Mouse (Mus musculus) MEL (cell line): ENCODE results near the gene Zfp324. TPM values are rescaled to one million over a fixed set of nuclear protein-coding genes. Genes with fewer than 3 reads are reported as not detected.
A peak's percentile ranks its signal among the peaks of the same experiment; 100 is the strongest.

ENCODE experiments used
- DNase-seq: peaks from one replicate; pipeline ENCODE4 v3.0.0; 2011; ENCODE audit warnings: low read depth, low spot score
- H3K27ac ChIP-seq: 2 replicates; pipeline ENCODE4 v1.5.1; 2012; ENCODE audit warnings: low read depth, mild to moderate bottlenecking, control low read depth, low read length, moderate library complexity; ENCODE audit not compliant: control insufficient read depth
- H3K27me3 ChIP-seq, 2 experiments: fragments of 150-350 bp in 1 of 2; sonication (generic) in 1 of 2; 2 replicates each; pipeline ENCODE4 v1.6.1; 2012; ENCODE audit warnings: low read length in 2 of 2, mild to moderate bottlenecking in 2 of 2, improper control_type of control experiment in 1 of 2, moderate library complexity in 1 of 2; ENCODE audit not compliant: insufficient read depth in 2 of 2, control insufficient read depth in 1 of 2
- H3K36me3 ChIP-seq, 2 experiments: 2 replicates each; pipeline ENCODE4 v1.6.1; 2012 to 2014; ENCODE audit warnings: low read length in 2 of 2, improper control_type of control experiment in 1 of 2, inconsistent platforms in 1 of 2, mild to moderate bottlenecking in 1 of 2; ENCODE audit not compliant: insufficient read depth in 2 of 2, control insufficient read depth in 1 of 2
- H3K4me1 ChIP-seq, 2 experiments: fragments of 150-350 bp in 1 of 2; sonication (generic) in 1 of 2; 2 replicates each; pipeline ENCODE4 v1.6.1; 2012; ENCODE audit warnings: low read length in 2 of 2, improper control_type of control experiment in 1 of 2, mild to moderate bottlenecking in 1 of 2; ENCODE audit not compliant: insufficient read depth in 2 of 2, control insufficient read depth in 1 of 2
- H3K4me3 ChIP-seq, 2 experiments: fragments of 150-350 bp in 1 of 2; sonication (generic) in 1 of 2; 2 replicates each; pipeline ENCODE4 v1.5.1; 2012; ENCODE audit warnings: low read depth in 2 of 2, low read length in 2 of 2, mild to moderate bottlenecking in 2 of 2, moderate library complexity in 2 of 2, control low read depth in 1 of 2, improper control_type of control experiment in 1 of 2; ENCODE audit not compliant: control insufficient read depth in 1 of 2, insufficient read depth in 1 of 2
- H3K79me2 ChIP-seq: 2 replicates; pipeline ENCODE4 v1.6.1; 2012; ENCODE audit warnings: mild to moderate bottlenecking, low read length, moderate library complexity; ENCODE audit not compliant: control insufficient read depth, poor library complexity, insufficient read depth
- H3K9ac ChIP-seq: 2 replicates; pipeline ENCODE4 v1.6.1; 2012; ENCODE audit warnings: low read depth, mild to moderate bottlenecking, control low read depth, low read length, moderate library complexity; ENCODE audit not compliant: control insufficient read depth, poor library complexity, severe bottlenecking
- H3K9me3 ChIP-seq: fragments of 150-350 bp; sonication (generic); replicated peaks from 2 replicates; pipeline ENCODE4 v1.6.1; 2012; ENCODE audit warnings: mild to moderate bottlenecking, low read length, improper control_type of control experiment, moderate library complexity; ENCODE audit not compliant: insufficient read depth
- BHLHE40 ChIP-seq: IDR thresholded peaks from 2 replicates; pipeline ENCODE4 v1.6.1; 2012; ENCODE audit warnings: low read depth, mild to moderate bottlenecking, inconsistent platforms, low read length, improper control_type of control experiment, borderline replicate concordance
- CHD1 ChIP-seq: IDR thresholded peaks from 2 replicates; pipeline ENCODE4 v1.6.1; 2012; ENCODE audit warnings: low read depth, mild to moderate bottlenecking, inconsistent platforms, low read length, improper control_type of control experiment
- CTCF ChIP-seq, 3 experiments: IDR thresholded peaks in 2 of 3; conservative IDR thresholded peaks in 1 of 3; 2 replicates each; pipeline ENCODE4 v1.5.1; 2011 to 2012; ENCODE audit warnings: low read length in 3 of 3, low read depth in 2 of 3, mild to moderate bottlenecking in 2 of 3, improper control_type of control experiment in 1 of 3, inconsistent platforms in 1 of 3, mixed read lengths in 1 of 3, moderate library complexity in 1 of 3; ENCODE audit not compliant: control insufficient read depth in 1 of 3, insufficient read depth in 1 of 3, poor library complexity in 1 of 3, severe bottlenecking in 1 of 3
- E2F4 ChIP-seq: IDR thresholded peaks from 2 replicates; pipeline ENCODE4 v1.6.1; 2011; ENCODE audit warnings: low read depth, low read length, improper control_type of control experiment, borderline replicate concordance
- ELF1 ChIP-seq: IDR thresholded peaks from 2 replicates; pipeline ENCODE4 v1.6.1; 2014; ENCODE audit warnings: low read depth, mild to moderate bottlenecking, inconsistent platforms, low read length, improper control_type of control experiment, moderate library complexity
- EP300 ChIP-seq, 2 experiments: IDR thresholded peaks; 2 replicates each; pipeline ENCODE4 v1.6.1; 2011; ENCODE audit warnings: improper control_type of control experiment in 2 of 2, low read length in 2 of 2, low read depth in 1 of 2, mild to moderate bottlenecking in 1 of 2
- ETS1 ChIP-seq: IDR thresholded peaks from 2 replicates; pipeline ENCODE4 v1.6.1; 2012; ENCODE audit warnings: low read depth, mild to moderate bottlenecking, inconsistent platforms, low read length, improper control_type of control experiment, moderate library complexity
- GABPA ChIP-seq: IDR thresholded peaks from 2 replicates; pipeline ENCODE4 v1.6.1; 2012; ENCODE audit warnings: low read depth, mild to moderate bottlenecking, inconsistent platforms, low read length, improper control_type of control experiment, moderate library complexity
- HCFC1 ChIP-seq: IDR thresholded peaks from 2 replicates; pipeline ENCODE4 v1.6.1; 2012; ENCODE audit warnings: low read depth, mild to moderate bottlenecking, inconsistent platforms, low read length, improper control_type of control experiment, moderate library complexity
- JUND ChIP-seq: IDR thresholded peaks from 2 replicates; pipeline ENCODE4 v1.6.1; 2011; ENCODE audit warnings: low read depth, mild to moderate bottlenecking, improper control_type of control experiment, low read length
- KAT2A ChIP-seq: conservative IDR thresholded peaks from 2 replicates; pipeline ENCODE4 v1.6.1; 2012; ENCODE audit warnings: low read depth, low read length, improper control_type of control experiment, inconsistent platforms
- MAFK ChIP-seq: IDR thresholded peaks from 2 replicates; pipeline ENCODE4 v1.6.1; 2011; ENCODE audit warnings: low read depth, mild to moderate bottlenecking, low read length, improper control_type of control experiment, borderline replicate concordance
- MAX ChIP-seq: IDR thresholded peaks from 2 replicates; pipeline ENCODE4 v1.6.1; 2011; ENCODE audit warnings: low read length, improper control_type of control experiment
- MAZ ChIP-seq: IDR thresholded peaks from 2 replicates; pipeline ENCODE4 v1.6.1; 2012; ENCODE audit warnings: low read depth, mild to moderate bottlenecking, inconsistent platforms, low read length, improper control_type of control experiment
- MXI1 ChIP-seq: IDR thresholded peaks from 2 replicates; pipeline ENCODE4 v1.6.1; 2011; ENCODE audit warnings: mild to moderate bottlenecking, low read depth, low read length, improper control_type of control experiment
- MYB ChIP-seq: IDR thresholded peaks from 2 replicates; pipeline ENCODE4 v1.6.1; 2011; ENCODE audit warnings: mild to moderate bottlenecking, low read depth, low read length, improper control_type of control experiment
- MYC ChIP-seq: IDR thresholded peaks from 2 replicates; pipeline ENCODE4 v1.6.1; 2011; ENCODE audit warnings: low read depth, mild to moderate bottlenecking, low read length, improper control_type of control experiment, moderate library complexity
- NRF1 ChIP-seq: IDR thresholded peaks from 2 replicates; pipeline ENCODE4 v1.6.1; 2014; ENCODE audit warnings: low read depth, mild to moderate bottlenecking, inconsistent platforms, low read length, improper control_type of control experiment, moderate library complexity; ENCODE audit not compliant: poor library complexity, insufficient read depth, severe bottlenecking
- POLR2A ChIP-seq, 2 experiments: IDR thresholded peaks; 2 replicates each; pipeline ENCODE4 v1.6.1; 2011 to 2012; ENCODE audit warnings: low read length in 2 of 2, mild to moderate bottlenecking in 2 of 2, control low read depth in 1 of 2, improper control_type of control experiment in 1 of 2, low read depth in 1 of 2, moderate library complexity in 1 of 2; ENCODE audit not compliant: control insufficient read depth in 1 of 2, insufficient read depth in 1 of 2, poor library complexity in 1 of 2
- RAD21 ChIP-seq: IDR thresholded peaks from 2 replicates; pipeline ENCODE4 v1.6.1; 2011; ENCODE audit warnings: mild to moderate bottlenecking, low read depth, low read length, improper control_type of control experiment
- RCOR1 ChIP-seq: IDR thresholded peaks from 2 replicates; pipeline ENCODE4 v1.6.1; 2012; ENCODE audit warnings: low read depth, mild to moderate bottlenecking, inconsistent platforms, low read length, improper control_type of control experiment
- SIN3A ChIP-seq: IDR thresholded peaks from 2 replicates; pipeline ENCODE4 v1.6.1; 2012; ENCODE audit warnings: low read length, improper control_type of control experiment, inconsistent platforms
- SMC3 ChIP-seq: IDR thresholded peaks from 2 replicates; pipeline ENCODE4 v1.6.1; 2011; ENCODE audit warnings: low read depth, low read length, improper control_type of control experiment
- TBP ChIP-seq: IDR thresholded peaks from 2 replicates; pipeline ENCODE4 v1.8.0; 2011; ENCODE audit warnings: low read depth, low read length, improper control_type of control experiment
- TCF12 ChIP-seq: IDR thresholded peaks from 2 replicates; pipeline ENCODE4 v1.6.1; 2014; ENCODE audit warnings: low read depth, mild to moderate bottlenecking, inconsistent platforms, low read length, improper control_type of control experiment, moderate library complexity
- USF2 ChIP-seq, 2 experiments: IDR thresholded peaks; 2 replicates each; pipeline ENCODE4 v1.6.1; 2011 to 2012; ENCODE audit warnings: improper control_type of control experiment in 2 of 2, low read length in 2 of 2, borderline replicate concordance in 1 of 2, inconsistent platforms in 1 of 2, low read depth in 1 of 2, mild to moderate bottlenecking in 1 of 2; ENCODE audit not compliant: insufficient read depth in 1 of 2
- ZC3H11A ChIP-seq: IDR thresholded peaks from 2 replicates; pipeline ENCODE4 v1.6.1; 2012; ENCODE audit warnings: low read depth, mild to moderate bottlenecking, inconsistent platforms, low read length, improper control_type of control experiment
- polyA plus RNA-seq, 2 experiments: library from polyadenylated mRNA; stranded (reverse) in 1 of 2; unstranded in 1 of 2; fragments of >175 nt in 1 of 2; fragments of >200 nt in 1 of 2; gene quantifications; 2 replicates each; pipeline versions ENCODE4 v1.2.1 to v1.2.4; 2012; ENCODE audit warnings: low replicate concordance in 2 of 2, low read depth in 1 of 2; ENCODE audit not compliant: insufficient read length in 2 of 2, insufficient read depth in 1 of 2, missing spikeins in 1 of 2
- total RNA-seq: library from RNA; depleted of rRNA; stranded (reverse); fragments of 300-350 nt; gene quantifications from 2 replicates; pipeline ENCODE4 v1.2.3, GENCODE M21; 2012

Gene Zfp324
- total and polyA plus RNA-seq, 3 experiments, result 5.2 to 9.9 TPM; not detected in 1

GRCm38 (mm10) chr7:12949872-12950229 is 15.8 kb upstream of the Zfp324 start:
- H3K36me3 ChIP-seq, result peaks cover 0 to 4% of the 10 kb centered on the region in 2 experiments; a peak in 2 of 4 replicates
- peak overlapping the region; percentile 83 for H3K9ac ChIP-seq
- no peak for TF ChIP-seq CHD1
- TF ChIP-seq ELF1, result no peak
- no peak for TF ChIP-seq JUND
- TF ChIP-seq POLR2A (IDR thresholded peaks at IDR 0.05; ENCODE audit: control insufficient read depth in 1 of 2, insufficient read depth in 1 of 2, low read depth in 1 of 2, low read length in 2 of 2, poor library complexity in 1 of 2), result no peak
- TF ChIP-seq E2F4, result no peak
- TF ChIP-seq RAD21, result no peak
- no peak for TF ChIP-seq MYB
- TF ChIP-seq GABPA, result no peak
- no peak for DNase-seq
- peaks cover 0 to 14% of the 10 kb centered on the region in 2 experiments; a peak in 2 of 4 replicates for H3K4me1 ChIP-seq
- H3K79me2 ChIP-seq, result no peaks in the 10 kb centered on the region; the same call in 1 of the 2 replicates
- H3K9me3 ChIP-seq, result no peaks in the 10 kb centered on the region
- peak overlapping the region; percentile 55 to 80 for H3K4me3 ChIP-seq
- H3K27ac ChIP-seq, result peak overlapping the region; percentile 68
- H3K27me3 ChIP-seq, result no peaks in the 10 kb centered on the region; a peak in 1 of 4 replicates

- Histone ChIP-seq H3K36me3 (peaks cover 0 to 9% of the 10 kb centered on the region in 2 experiments; a peak in 2 of 4 replicates), H3K79me2 (no peaks in the 10 kb centered on the region; the same call in 1 of the 2 replicates)
- TF ChIP-seq CTCF (IDR thresholded peaks at IDR 0.05 in 2 of 3, conservative IDR thresholded peaks at IDR 0.05 in 1 of 3; ENCODE audit: control insufficient read depth in 1 of 3, insufficient read depth in 1 of 3, low read depth in 2 of 3, low read length in 3 of 3, poor library complexity in 1 of 3, severe bottlenecking in 1 of 3), result peak in 2 of 3 experiments; percentile 20 to 68; a peak in 4 of 6 replicates
- peak; percentile 74 for TF ChIP-seq MAX
- no peak for TF ChIP-seq TCF12
- TF ChIP-seq ZC3H11A, result peak; percentile 37
- TF ChIP-seq MAFK, result peak; percentile 64; the same call in 1 of the 2 replicates
- peak; percentile 50 for TF ChIP-seq RAD21
- TF ChIP-seq TBP, result 0 out of 2 replicates have a peak, but pooled peaks have one; percentile 16
- TF ChIP-seq HCFC1, result no peak
- TF ChIP-seq MXI1, result peak; percentile 58
- TF ChIP-seq EP300 (IDR thresholded peaks at IDR 0.05; ENCODE audit: low read depth in 1 of 2, low read length in 2 of 2), result peak in 1 of 2 experiments; percentile 33; a peak in 1 of 4 replicates
- no peak for TF ChIP-seq NRF1
- TF ChIP-seq KAT2A, result no peak
- no peak for TF ChIP-seq MAZ
- peak; percentile 91 for TF ChIP-seq MYC
- TF ChIP-seq RCOR1, result no peak
- TF ChIP-seq SIN3A, result 0 out of 2 replicates have a peak, but pooled peaks have one; percentile 33
- peak; percentile 54 for TF ChIP-seq SMC3
- no peak for TF ChIP-seq ETS1
- TF ChIP-seq GABPA, result no peak
- TF ChIP-seq USF2 (IDR thresholded peaks at IDR 0.05; ENCODE audit: borderline replicate concordance in 1 of 2, insufficient read depth in 1 of 2, low read depth in 1 of 2, low read length in 2 of 2), result no peak
- TF ChIP-seq BHLHE40, result no peak
- TF ChIP-seq, all 39 proteins: peak for 11
- DNase-seq, result peak; percentile 77
- peaks cover 0 to 10% of the 10 kb centered on the region in 2 experiments; a peak in 3 of 4 replicates for H3K4me1 ChIP-seq
- H3K27me3 ChIP-seq, result no peaks in the 10 kb centered on the region
- H3K9me3 ChIP-seq, result no peaks in the 10 kb centered on the region
- peak overlapping the region; percentile 42; the same call in 1 of the 2 replicates for H3K27ac ChIP-seq
- H3K9ac ChIP-seq, result peak overlapping the region; percentile 36
- H3K4me3 ChIP-seq, result no peak overlapping the region; a peak in 1 of 4 replicates
These were observed 10.7 kb upstream of the Zfp324 start for GRCm38 (mm10) chr7:12954896-12955295.
